Mouse (Mus musculus): ENCODE measurements at regions not wholly inside any gene's neighbourhood (a gene's known extent, or its start where the extent isn't known, plus 50 kb on each side); places are given as distances from the start of the nearest gene placed in this dataset.

- DNase-seq (ENCODE audit: low read depth, low spot score), result peak; percentile 83
Measured at GRCm38 (mm10) chr2:161341368-161341891, 232.6 kb upstream of the Chd6 start.

- DNase-seq (ENCODE audit: low read depth, low spot score), result no peak
Measured at GRCm38 (mm10) chr2:161340291-161340690, 231.4 kb upstream of the Chd6 start.

- DNase-seq (ENCODE audit: low read depth, low spot score), result peak; percentile 67
Measured at GRCm38 (mm10) chr2:161339327-161340001, 230.6 kb upstream of the Chd6 start.

- DNase-seq (ENCODE audit: low read depth, low spot score), result peak; percentile 43
Measured at GRCm38 (mm10) chr2:161338953-161339326, 230.1 kb upstream of the Chd6 start.

- peak; percentile 24 for DNase-seq (ENCODE audit: low read depth, low spot score)
Measured at GRCm38 (mm10) chr2:161332653-161333052, 223.8 kb upstream of the Chd6 start.

GRCm38 (mm10) chr2:161331850-161332365 lies 223.0 kb upstream of the Chd6 start:
- DNase-seq (ENCODE audit: low read depth, low spot score), result no peak

- no peak for DNase-seq (ENCODE audit: low read depth, low spot score)
Measured at GRCm38 (mm10) chr2:161302796-161303195, 193.9 kb upstream of the Chd6 start.

GRCm38 (mm10) chr2:161268861-161269413 lies 160.1 kb upstream of the Chd6 start:
- DNase-seq (ENCODE audit: low read depth, low spot score), result peak; percentile 17

GRCm38 (mm10) chr2:161266476-161266875 lies 157.6 kb upstream of the Chd6 start:
- no peak for DNase-seq (ENCODE audit: low read depth, low spot score)

- DNase-seq (ENCODE audit: low read depth, low spot score), result no peak
Measured at GRCm38 (mm10) chr2:161265211-161265610, 156.3 kb upstream of the Chd6 start.

GRCm38 (mm10) chr2:161252761-161253160 lies 143.9 kb upstream of the Chd6 start:
- DNase-seq (ENCODE audit: low read depth, low spot score), result peak; percentile 51

GRCm38 (mm10) chr2:161241665-161242064 lies 132.8 kb upstream of the Chd6 start:
- no peak for DNase-seq (ENCODE audit: low read depth, low spot score)

GRCm38 (mm10) chr2:161237280-161237819 lies 128.5 kb upstream of the Chd6 start:
- DNase-seq (ENCODE audit: low read depth, low spot score), result no peak

- DNase-seq (ENCODE audit: low read depth, low spot score), result no peak
Measured at GRCm38 (mm10) chr2:161233155-161233741, 124.4 kb upstream of the Chd6 start.

- DNase-seq (ENCODE audit: low read depth, low spot score), result no peak
Measured at GRCm38 (mm10) chr2:161231405-161231804, 122.5 kb upstream of the Chd6 start.

GRCm38 (mm10) chr2:161215736-161216135 lies 106.9 kb upstream of the Chd6 start:
- no peak for DNase-seq (ENCODE audit: low read depth, low spot score)

GRCm38 (mm10) chr2:161214681-161215458 lies 106.0 kb upstream of the Chd6 start:
- peak; percentile 87 for DNase-seq (ENCODE audit: low read depth, low spot score)

GRCm38 (mm10) chr2:161212322-161212882 lies 103.5 kb upstream of the Chd6 start:
- no peak for DNase-seq (ENCODE audit: low read depth, low spot score)

GRCm38 (mm10) chr2:161196713-161197372 lies 88.0 kb upstream of the Chd6 start:
- peak; percentile 69 for DNase-seq (ENCODE audit: low read depth, low spot score)

GRCm38 (mm10) chr2:161187516-161187915 lies 78.6 kb upstream of the Chd6 start:
- DNase-seq (ENCODE audit: low read depth, low spot score), result peak; percentile 92

GRCm38 (mm10) chr2:161185122-161185521 lies 76.2 kb upstream of the Chd6 start:
- DNase-seq (ENCODE audit: low read depth, low spot score), result peak; percentile 41
